Comparison of ENCODE assay signal across 7 mouse cellular contexts in the genomic region with DNA sequence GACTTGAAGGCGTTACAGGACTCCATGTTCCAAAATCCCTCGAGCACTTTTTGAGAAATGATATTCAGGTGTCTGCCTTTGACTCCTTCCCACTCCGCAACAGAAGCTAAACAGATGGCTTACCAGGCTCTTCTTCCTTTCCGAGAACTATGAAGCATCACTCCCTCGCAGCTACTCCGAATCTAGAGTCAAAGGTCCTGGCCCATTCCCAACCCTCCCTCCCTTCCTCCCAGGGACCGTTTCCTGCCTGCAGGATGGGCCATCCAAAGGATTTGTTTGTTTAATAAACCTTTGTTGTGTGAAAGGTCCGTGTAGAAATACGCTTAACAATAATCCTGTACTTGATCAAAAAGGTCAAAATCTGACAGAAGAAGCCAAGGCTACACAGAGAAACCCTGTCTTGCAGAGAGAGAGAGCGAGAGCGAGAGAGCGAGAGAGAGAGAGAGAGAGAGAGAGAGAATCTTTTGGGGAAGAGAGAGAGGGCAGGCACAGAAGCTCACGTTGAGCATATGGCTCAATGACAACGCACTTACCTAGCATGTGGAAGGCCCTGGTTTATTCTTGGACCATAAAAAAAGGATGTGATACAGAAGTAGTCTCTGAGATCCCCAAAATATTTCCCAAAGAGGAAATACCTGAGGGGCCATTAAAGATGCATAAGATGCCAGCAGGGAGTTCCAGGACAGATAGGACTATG. TPM values are rescaled to one million over a fixed set of nuclear protein-coding genes. Genes with fewer than 3 reads are reported as not detected.
A peak's percentile ranks its signal among the peaks of the same experiment; 100 is the strongest.
DNase-seq lines count a peak whose midpoint lies in the region; ATAC-seq and TF ChIP-seq lines count a peak whose summit lies in the region.

A gene (minus strand): TSS at position 149 of the 697 bp plus-strand sequence.

- no peaks in the 10 kb centered on the region for H3K27me3 ChIP-seq in heart, embryonic 16.5 days (ENCODE audit: control insufficient read depth, insufficient read depth, low read length)
- no peaks in the 10 kb centered on the region for H3K27me3 ChIP-seq in limb, embryonic 13.5 days
- H3K27me3 ChIP-seq in stomach, embryonic 16.5 days (ENCODE audit: control insufficient read depth, insufficient read depth, low read length) = no peaks in the 10 kb centered on the region

- WGBS in heart, embryonic 16.5 days = 16% methylated on average over 14 of the region's 14 CpGs
- 20% methylated on average over 14 of the region's 14 CpGs for WGBS in limb, embryonic 13.5 days
- WGBS in stomach, embryonic 16.5 days = 11% methylated on average over 14 of the region's 14 CpGs

- TF ChIP-seq POLR2A in bone marrow macrophage, adult 2 months (IDR thresholded peaks at IDR 0.05; ENCODE audit: borderline replicate concordance, low read depth, low read length) = no peak

- H3K4me1 ChIP-seq in bone marrow macrophage, adult 2 months (ENCODE audit: control insufficient read depth, insufficient read depth, low read length) = peaks cover 14% of the 10 kb centered on the region
- H3K4me1 ChIP-seq in heart, embryonic 16.5 days (ENCODE audit: control insufficient read depth, insufficient read depth, low read length) = peaks cover 32% of the 10 kb centered on the region
- H3K4me1 ChIP-seq in limb, embryonic 13.5 days = peaks cover 43% of the 10 kb centered on the region
- H3K4me1 ChIP-seq in stomach, embryonic 16.5 days (ENCODE audit: control insufficient read depth, insufficient read depth, low read length) = peaks cover 37% of the 10 kb centered on the region

- peak within 1 kb of the TSS; percentile 53 for H3K27ac ChIP-seq in bone marrow macrophage, adult 2 months (ENCODE audit: insufficient read depth, low read depth, low read length)
- H3K27ac ChIP-seq in heart, embryonic 16.5 days (ENCODE audit: low read length) = peak within 1 kb of the TSS; percentile 89
- peak within 1 kb of the TSS; percentile 85 for H3K27ac ChIP-seq in limb, embryonic 13.5 days
- H3K27ac ChIP-seq in stomach, embryonic 16.5 days (ENCODE audit: low read length) = peak within 1 kb of the TSS; percentile 91

- peaks cover 3% of the 10 kb centered on the region; the same call in 1 of the 2 replicates for H3K36me3 ChIP-seq in heart, embryonic 16.5 days (ENCODE audit: control insufficient read depth, insufficient read depth)
- H3K36me3 ChIP-seq in limb, embryonic 13.5 days = peaks cover 25% of the 10 kb centered on the region
- peaks cover 7% of the 10 kb centered on the region for H3K36me3 ChIP-seq in stomach, embryonic 16.5 days (ENCODE audit: control insufficient read depth, insufficient read depth, low read length)

- peak within 1 kb of the TSS; percentile 95 for H3K4me3 ChIP-seq in bone marrow macrophage, adult 2 months (ENCODE audit: insufficient read depth, low read length)
- H3K4me3 ChIP-seq in heart, embryonic 16.5 days (ENCODE audit: low read length) = peak within 1 kb of the TSS; percentile 71
- peak within 1 kb of the TSS; percentile 82 for H3K4me3 ChIP-seq in limb, embryonic 13.5 days
- H3K4me3 ChIP-seq in stomach, embryonic 16.5 days (replicated peaks; ENCODE audit: low read length) = peak within 1 kb of the TSS; percentile 75

- DNase-seq in layer of hippocampus, adult 8-10 months (ENCODE audit: low spot score in 2 of 2) = no peak
- no peak for DNase-seq in layer of hippocampus, adult 11-12 months (ENCODE audit: low spot score)

- peak within 1 kb of the TSS; percentile 82 for H3K9ac ChIP-seq in heart, embryonic 16.5 days (ENCODE audit: low read length)
- H3K9ac ChIP-seq in limb, embryonic 13.5 days = peak within 1 kb of the TSS; percentile 87
- peak within 1 kb of the TSS; percentile 88 for H3K9ac ChIP-seq in stomach, embryonic 16.5 days (ENCODE audit: low read length)

- TF ChIP-seq CTCF in bone marrow macrophage, adult 2 months (IDR thresholded peaks at IDR 0.05; ENCODE audit: low read depth, low read length) = 0 out of 2 replicates have a peak, but pooled peaks have one; percentile 19

- no peaks in the 10 kb centered on the region for H3K9me3 ChIP-seq in heart, embryonic 16.5 days (replicated peaks; ENCODE audit: control insufficient read depth, low read length)
- no peaks in the 10 kb centered on the region for H3K9me3 ChIP-seq in limb, embryonic 13.5 days
- no peaks in the 10 kb centered on the region for H3K9me3 ChIP-seq in stomach, embryonic 16.5 days (replicated peaks; ENCODE audit: control insufficient read depth, low read length)

- peak within 1 kb of the TSS; percentile 98 for H3K4me2 ChIP-seq in heart, embryonic 16.5 days (ENCODE audit: low read depth, low read length)
- H3K4me2 ChIP-seq in limb, embryonic 13.5 days (replicated peaks) = peak within 1 kb of the TSS; percentile 99
- peak within 1 kb of the TSS; percentile 83 for H3K4me2 ChIP-seq in stomach, embryonic 16.5 days (ENCODE audit: low read depth, low read length)

- 0 out of 2 replicates have a peak, but pooled peaks have one; percentile 0 for ATAC-seq in heart, embryonic 16.5 days (replicated peaks; ENCODE audit: extremely low read depth, insufficient read depth, low FRiP score)
- peak; percentile 1; the same call in 1 of the 2 replicates for ATAC-seq in limb, embryonic 13.5 days (ENCODE audit: low FRiP score, low read depth)
- no peak for ATAC-seq in stomach, embryonic 16.5 days (ENCODE audit: insufficient read depth, low FRiP score)
- ATAC-seq in granulocyte monocyte progenitor cell, adult 5-6 weeks (replicated peaks; ENCODE audit: poor library complexity, severe bottlenecking) = no peak

RNA-seq across cellular contexts. Expression of the gene that starts here (rescaled TPM):
- total RNA-seq in layer of hippocampus, adult 8-10 months (2022) = 10 to 100 TPM; 31.7 to 33.1 (median 32.4) TPM
- polyA plus RNA-seq in bone marrow macrophage, adult 2 months (2012; ENCODE audit: insufficient read depth, insufficient read length, missing spikeins) = 3.6 and 4.2 TPM in 2 replicates
- 7.6 and 8.0 TPM in 2 replicates for polyA plus RNA-seq in heart, embryonic 16.5 days (2015; fragmentation: Nextera tagmentation; extraction: Ambion mirVana)
- polyA plus RNA-seq in limb, embryonic 13.5 days (2015; fragmentation: Nextera tagmentation; extraction: Ambion mirVana) = 6.2 and 7.0 TPM in 2 replicates
- 4.7 and 5.7 TPM in 2 replicates for polyA plus RNA-seq in stomach, embryonic 16.5 days (2015; fragmentation: Nextera tagmentation; extraction: Ambion mirVana)
- total RNA-seq in granulocyte monocyte progenitor cell, adult 5-6 weeks (2014; fragmentation: Nextera tagmentation) = 0.68 and 1.9 TPM in 2 replicates
- total RNA-seq in granulocyte monocyte progenitor cell, adult 5-6 weeks (2017) = 2.5 and 4.1 TPM in 2 replicates

Comparison
In these comparisons a context has a peak if more than half of its experiments do, and no peak if none do; other contexts are left out.
1. RNA of the gene that starts here (total RNA-seq): 31.7 to 33.1 TPM in layer of hippocampus, adult 8-10 months; 0.68 to 4.1 TPM in granulocyte monocyte progenitor cell, adult 5-6 weeks; every median in the first group is over 4 times any median in the second.
2. ATAC-seq: peak in heart, embryonic 16.5 days (single experiment) and limb, embryonic 13.5 days (single experiment); none in stomach, embryonic 16.5 days (single experiment) and granulocyte monocyte progenitor cell, adult 5-6 weeks (single experiment).
3. Peak in every context shown above with its lines, with median percentiles within 50 percentile points of each other: H3K27ac ChIP-seq, H3K4me3 ChIP-seq, H3K4me2 ChIP-seq and H3K9ac ChIP-seq.